Mouse (Mus musculus): ENCODE results near the gene Mgat4c. TPM values are rescaled to one million over a fixed set of nuclear protein-coding genes. Genes with fewer than 3 reads are reported as not detected.
A peak's percentile ranks its signal among the peaks of the same experiment; 100 is the strongest.

Gene Mgat4c
- polyA plus RNA-seq, 1 experiment from 2014 or later = not detected

GRCm38 (mm10) chr10:102154865-102155264, 473.6 kb downstream of the Mgat4c start:
- Histone ChIP-seq H3K36me3 (ENCODE audit: control insufficient read depth, insufficient read depth, low read length) (no peaks in the 10 kb centered on the region), H3K27ac (replicated peaks in 1 of 2; ENCODE audit: control insufficient read depth in 1 of 2, insufficient read depth in 1 of 2, low read depth in 2 of 2, low read length in 2 of 2) (no peak overlapping the region), H3K27me3 (ENCODE audit: control insufficient read depth, insufficient read depth, low read length) (no peaks in the 10 kb centered on the region), H3K4me2 (ENCODE audit: low read length) (no peak overlapping the region), H3K9me3 (ENCODE audit: control insufficient read depth, low read length) (no peaks in the 10 kb centered on the region), H3K4me1 (ENCODE audit: control insufficient read depth in 2 of 2, insufficient read depth in 2 of 2, low read length in 2 of 2) (no peaks in the 10 kb centered on the region), H3K9ac (ENCODE audit: low read length) (no peak overlapping the region), H3K4me3 (ENCODE audit: control insufficient read depth in 1 of 2, insufficient read depth in 1 of 2, low read depth in 1 of 2, low read length in 2 of 2) (no peak overlapping the region)
- no peak for ATAC-seq (ENCODE audit: insufficient number of reproducible peaks, insufficient read depth, low FRiP score, low read depth)
- WGBS = 73% methylated on average over 5 of the region's 5 CpGs

- no peaks in the 10 kb centered on the region for H3K4me1 ChIP-seq (ENCODE audit: control insufficient read depth in 2 of 2, insufficient read depth in 2 of 2, low read length in 2 of 2)
- H3K4me3 ChIP-seq (ENCODE audit: control insufficient read depth in 1 of 2, insufficient read depth in 1 of 2, low read depth in 1 of 2, low read length in 2 of 2) = no peak overlapping the region
- H3K4me2 ChIP-seq (ENCODE audit: low read length) = no peak overlapping the region
- no peaks in the 10 kb centered on the region for H3K9me3 ChIP-seq (ENCODE audit: control insufficient read depth, low read length)
- no peaks in the 10 kb centered on the region for H3K27me3 ChIP-seq (ENCODE audit: control insufficient read depth, insufficient read depth, low read length)
- H3K9ac ChIP-seq (ENCODE audit: low read length) = no peak overlapping the region
- no peak for ATAC-seq (ENCODE audit: insufficient number of reproducible peaks, insufficient read depth, low FRiP score, low read depth)
- no peak overlapping the region for H3K27ac ChIP-seq (replicated peaks in 1 of 2; ENCODE audit: control insufficient read depth in 1 of 2, insufficient read depth in 1 of 2, low read depth in 2 of 2, low read length in 2 of 2)
- 41% methylated on average over 1 of the region's 1 CpGs for WGBS
- no peaks in the 10 kb centered on the region for H3K36me3 ChIP-seq (ENCODE audit: control insufficient read depth, insufficient read depth, low read length)
Observed at GRCm38 (mm10) chr10:102155853-102156252, 474.6 kb downstream of the Mgat4c start.

DNA sequence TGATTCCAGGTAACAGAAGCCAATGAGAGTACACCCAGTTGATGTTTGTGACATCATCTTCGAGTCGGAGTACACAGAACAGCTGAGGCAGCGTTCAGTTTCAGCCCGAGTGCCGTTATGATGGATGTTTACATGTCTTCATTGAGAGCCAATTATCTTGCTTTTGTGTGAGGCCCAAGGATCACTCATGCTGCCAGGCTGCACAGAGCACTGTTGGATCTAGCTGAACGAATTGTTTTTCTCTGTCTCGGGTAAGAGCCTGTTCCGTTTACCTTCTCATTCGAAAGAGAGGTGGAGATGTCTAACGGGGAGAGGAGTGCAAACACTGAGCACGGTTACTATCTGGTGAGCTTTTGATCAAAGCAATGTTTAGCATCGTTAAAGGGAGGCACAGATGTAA, 477.5 kb downstream of the Mgat4c start:
- no peaks in the 10 kb centered on the region for H3K36me3 ChIP-seq (ENCODE audit: control insufficient read depth, insufficient read depth, low read length)
- no peak overlapping the region for H3K27ac ChIP-seq (replicated peaks in 1 of 2; ENCODE audit: control insufficient read depth in 1 of 2, insufficient read depth in 1 of 2, low read depth in 2 of 2, low read length in 2 of 2)
- no peaks in the 10 kb centered on the region for H3K9me3 ChIP-seq (ENCODE audit: control insufficient read depth, low read length)
- 42% methylated on average over 12 of the region's 12 CpGs for WGBS
- no peak for ATAC-seq (ENCODE audit: insufficient number of reproducible peaks, insufficient read depth, low FRiP score, low read depth)
- H3K27me3 ChIP-seq (ENCODE audit: control insufficient read depth, insufficient read depth, low read length) = no peaks in the 10 kb centered on the region
- no peak overlapping the region for H3K9ac ChIP-seq (ENCODE audit: low read length)
- 0 out of 2 replicates have a peak overlapping the region, but pooled peaks have one; percentile 12 for H3K4me2 ChIP-seq (ENCODE audit: low read length)
- H3K4me3 ChIP-seq (ENCODE audit: control insufficient read depth in 1 of 2, insufficient read depth in 1 of 2, low read depth in 1 of 2, low read length in 2 of 2) = no peak overlapping the region
- H3K4me1 ChIP-seq (ENCODE audit: control insufficient read depth in 2 of 2, insufficient read depth in 2 of 2, low read length in 2 of 2) = no peaks in the 10 kb centered on the region

DNA sequence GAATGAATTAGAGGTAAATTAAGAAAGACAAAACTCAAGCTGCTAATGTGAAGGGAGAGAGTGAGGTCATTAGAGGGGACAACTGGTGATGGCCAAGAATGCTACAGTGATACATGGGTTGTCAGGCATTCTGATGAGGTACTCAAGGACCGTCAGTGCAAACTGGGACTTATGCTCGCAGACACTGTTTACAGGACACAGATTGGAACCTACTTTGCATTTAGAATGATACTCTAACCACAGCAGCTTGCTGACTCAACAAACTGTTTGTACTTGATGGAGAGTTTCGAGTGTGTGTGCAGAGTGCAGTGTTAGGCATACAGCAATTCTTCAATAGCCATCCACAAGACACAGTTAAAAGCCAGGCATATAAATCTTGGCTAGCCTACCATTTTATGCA, 503.4 kb downstream of the Mgat4c start:
- ATAC-seq (ENCODE audit: insufficient number of reproducible peaks, insufficient read depth, low FRiP score, low read depth) = no peak
- no peaks in the 10 kb centered on the region for H3K36me3 ChIP-seq (ENCODE audit: control insufficient read depth, insufficient read depth, low read length)
- no peaks in the 10 kb centered on the region for H3K9me3 ChIP-seq (ENCODE audit: control insufficient read depth, low read length)
- no peak overlapping the region for H3K4me3 ChIP-seq (ENCODE audit: control insufficient read depth in 1 of 2, insufficient read depth in 1 of 2, low read depth in 1 of 2, low read length in 2 of 2)
- H3K4me2 ChIP-seq (ENCODE audit: low read length) = no peak overlapping the region
- no peaks in the 10 kb centered on the region for H3K27me3 ChIP-seq (ENCODE audit: control insufficient read depth, insufficient read depth, low read length)
- no peak overlapping the region for H3K9ac ChIP-seq (ENCODE audit: low read length)
- H3K27ac ChIP-seq (replicated peaks in 1 of 2; ENCODE audit: control insufficient read depth in 1 of 2, insufficient read depth in 1 of 2, low read depth in 2 of 2, low read length in 2 of 2) = no peak overlapping the region
- no peaks in the 10 kb centered on the region for H3K4me1 ChIP-seq (ENCODE audit: control insufficient read depth in 2 of 2, insufficient read depth in 2 of 2, low read length in 2 of 2)
- 70% methylated on average over 3 of the region's 3 CpGs for WGBS

GRCm38 (mm10) chr10:102191646-102192045, 510.4 kb downstream of the Mgat4c start:
- ATAC-seq (ENCODE audit: insufficient number of reproducible peaks, insufficient read depth, low FRiP score, low read depth) = no peak
- no peaks in the 10 kb centered on the region for H3K9me3 ChIP-seq (ENCODE audit: control insufficient read depth, low read length)
- H3K4me3 ChIP-seq (ENCODE audit: control insufficient read depth in 1 of 2, insufficient read depth in 1 of 2, low read depth in 1 of 2, low read length in 2 of 2) = no peak overlapping the region
- H3K36me3 ChIP-seq (ENCODE audit: control insufficient read depth, insufficient read depth, low read length) = no peaks in the 10 kb centered on the region
- WGBS = 89% methylated on average over 1 of the region's 1 CpGs
- no peak overlapping the region for H3K4me2 ChIP-seq (ENCODE audit: low read length)
- H3K9ac ChIP-seq (ENCODE audit: low read length) = no peak overlapping the region
- H3K27ac ChIP-seq (replicated peaks in 1 of 2; ENCODE audit: control insufficient read depth in 1 of 2, insufficient read depth in 1 of 2, low read depth in 2 of 2, low read length in 2 of 2) = no peak overlapping the region
- no peaks in the 10 kb centered on the region for H3K4me1 ChIP-seq (ENCODE audit: control insufficient read depth in 2 of 2, insufficient read depth in 2 of 2, low read length in 2 of 2)
- H3K27me3 ChIP-seq (ENCODE audit: control insufficient read depth, insufficient read depth, low read length) = no peaks in the 10 kb centered on the region

DNA sequence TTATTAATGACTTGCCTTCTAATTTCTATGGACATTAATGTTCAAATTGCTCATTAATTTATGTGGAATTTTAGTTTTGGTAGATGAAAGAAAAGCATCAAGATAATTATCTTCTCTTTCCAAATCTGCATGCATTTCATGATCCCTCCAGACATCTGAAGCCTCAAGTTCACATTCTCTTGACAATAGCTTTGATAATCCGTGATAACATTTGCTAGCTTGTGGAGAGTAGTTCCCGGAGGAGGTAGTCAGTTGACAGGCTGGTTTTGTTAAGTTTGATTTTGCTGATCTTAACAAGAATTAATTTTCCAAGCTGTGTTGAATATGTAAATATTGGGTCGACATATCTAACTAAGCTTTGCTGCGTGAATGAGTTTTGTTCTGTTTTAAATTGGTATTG, 515.6 kb downstream of the Mgat4c start:
- 79% methylated on average over 4 of the region's 4 CpGs for WGBS
- Histone ChIP-seq H3K27ac (replicated peaks in 1 of 2; ENCODE audit: control insufficient read depth in 1 of 2, insufficient read depth in 1 of 2, low read depth in 2 of 2, low read length in 2 of 2) (no peak overlapping the region), H3K9ac (ENCODE audit: low read length) (no peak overlapping the region), H3K27me3 (ENCODE audit: control insufficient read depth, insufficient read depth, low read length) (no peaks in the 10 kb centered on the region), H3K36me3 (ENCODE audit: control insufficient read depth, insufficient read depth, low read length) (no peaks in the 10 kb centered on the region), H3K4me3 (ENCODE audit: control insufficient read depth in 1 of 2, insufficient read depth in 1 of 2, low read depth in 1 of 2, low read length in 2 of 2) (no peak overlapping the region), H3K4me1 (ENCODE audit: control insufficient read depth in 2 of 2, insufficient read depth in 2 of 2, low read length in 2 of 2) (no peaks in the 10 kb centered on the region), H3K9me3 (ENCODE audit: control insufficient read depth, low read length) (no peaks in the 10 kb centered on the region), H3K4me2 (ENCODE audit: low read length) (no peak overlapping the region)
- no peak for ATAC-seq (ENCODE audit: insufficient number of reproducible peaks, insufficient read depth, low FRiP score, low read depth)

DNA sequence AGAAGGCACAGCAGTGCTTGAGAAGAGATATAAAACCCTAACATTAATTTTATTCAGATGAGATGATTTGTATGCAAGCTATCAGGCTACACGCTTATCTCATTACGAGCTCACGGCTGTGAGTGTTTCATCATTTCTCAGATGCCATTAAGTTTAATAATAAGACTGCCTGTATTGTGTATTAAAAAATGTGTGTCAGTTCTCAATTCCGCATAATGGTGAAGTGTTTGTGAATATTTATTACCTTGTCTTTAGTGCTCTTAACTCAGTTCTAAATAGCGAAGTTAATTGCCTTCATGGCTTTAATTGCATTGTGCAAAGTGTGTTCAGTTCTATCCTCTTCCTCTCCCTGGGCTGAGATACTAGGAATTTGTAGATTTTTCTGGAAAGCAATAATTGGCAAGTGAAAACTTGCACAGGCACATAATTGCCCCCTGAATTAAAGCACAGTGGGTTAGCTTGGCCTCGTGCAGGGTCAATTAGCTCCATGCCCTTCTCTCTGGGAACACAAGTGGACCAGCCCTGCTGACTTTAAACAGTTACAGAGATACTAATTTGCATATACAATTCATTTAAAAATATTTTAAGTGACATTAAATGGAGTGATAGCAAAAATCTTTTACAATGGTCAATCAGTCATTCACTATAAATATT, 557.4 kb downstream of the Mgat4c start:
- no peak for ATAC-seq (ENCODE audit: insufficient number of reproducible peaks, insufficient read depth, low FRiP score, low read depth)
- H3K27me3 ChIP-seq (ENCODE audit: control insufficient read depth, insufficient read depth, low read length) = no peaks in the 10 kb centered on the region
- WGBS = 79% methylated on average over 6 of the region's 6 CpGs

GRCm38 (mm10) chr10:102243897-102244296, 562.6 kb downstream of the Mgat4c start:
- no peak overlapping the region for H3K9ac ChIP-seq (ENCODE audit: low read length)

More for the DNA sequence above, 557.4 kb downstream of the Mgat4c start:
- H3K9me3 ChIP-seq (ENCODE audit: control insufficient read depth, low read length) = no peaks in the 10 kb centered on the region
- H3K9ac ChIP-seq (ENCODE audit: low read length) = no peak overlapping the region
- no peaks in the 10 kb centered on the region for H3K36me3 ChIP-seq (ENCODE audit: control insufficient read depth, insufficient read depth, low read length)
- no peaks in the 10 kb centered on the region for H3K4me1 ChIP-seq (ENCODE audit: control insufficient read depth in 2 of 2, insufficient read depth in 2 of 2, low read length in 2 of 2)
- H3K27ac ChIP-seq (replicated peaks in 1 of 2; ENCODE audit: control insufficient read depth in 1 of 2, insufficient read depth in 1 of 2, low read depth in 2 of 2, low read length in 2 of 2) = no peak overlapping the region
- no peak overlapping the region for H3K4me2 ChIP-seq (ENCODE audit: low read length)
- H3K4me3 ChIP-seq (ENCODE audit: control insufficient read depth in 1 of 2, insufficient read depth in 1 of 2, low read depth in 1 of 2, low read length in 2 of 2) = no peak overlapping the region

More at GRCm38 (mm10) chr10:102243897-102244296, 562.6 kb downstream of the Mgat4c start:
- H3K9me3 ChIP-seq (ENCODE audit: control insufficient read depth, low read length) = no peaks in the 10 kb centered on the region
- no peaks in the 10 kb centered on the region for H3K36me3 ChIP-seq (ENCODE audit: control insufficient read depth, insufficient read depth, low read length)
- no peaks in the 10 kb centered on the region for H3K4me1 ChIP-seq (ENCODE audit: control insufficient read depth in 2 of 2, insufficient read depth in 2 of 2, low read length in 2 of 2)
- H3K27me3 ChIP-seq (ENCODE audit: control insufficient read depth, insufficient read depth, low read length) = no peaks in the 10 kb centered on the region
- no peak overlapping the region for H3K27ac ChIP-seq (replicated peaks in 1 of 2; ENCODE audit: control insufficient read depth in 1 of 2, insufficient read depth in 1 of 2, low read depth in 2 of 2, low read length in 2 of 2)
- H3K4me2 ChIP-seq (ENCODE audit: low read length) = no peak overlapping the region
- no peak overlapping the region for H3K4me3 ChIP-seq (ENCODE audit: control insufficient read depth in 1 of 2, insufficient read depth in 1 of 2, low read depth in 1 of 2, low read length in 2 of 2)
- no peak for ATAC-seq (ENCODE audit: insufficient number of reproducible peaks, insufficient read depth, low FRiP score, low read depth)
